Mouse (Mus musculus) megakaryocyte, embryonic 14.5 days (primary cell): ENCODE measurements around the gene Tnnt2. TPM values are rescaled to one million over a fixed set of nuclear protein-coding genes. Genes with fewer than 3 reads are reported as not detected.

Experiments
- H3K27me3 ChIP-seq: replicated peaks from 2 replicates; pipeline ENCODE3; 2012; ENCODE audit warnings: inconsistent platforms
- H3K36me3 ChIP-seq: replicated peaks from 2 replicates; pipeline ENCODE3; 2012; ENCODE audit warnings: low read length, inconsistent platforms, mixed read lengths
- H3K4me1 ChIP-seq: 2 replicates; pipeline ENCODE4 v1.6.1; 2012; ENCODE audit warnings: inconsistent platforms
- H3K4me3 ChIP-seq: replicated peaks from 2 replicates; pipeline ENCODE3; 2012; ENCODE audit warnings: moderate library complexity, mild to moderate bottlenecking, inconsistent platforms
- H3K9me3 ChIP-seq: 2 replicates; pipeline ENCODE4 v1.6.1; 2012; ENCODE audit warnings: inconsistent platforms
- FLI1 ChIP-seq: IDR thresholded peaks from 2 replicates; pipeline ENCODE4 v1.6.1; 2012; ENCODE audit warnings: low read length, inconsistent platforms, mixed read lengths
- GATA1 ChIP-seq: IDR thresholded peaks from 3 replicates; pipeline ENCODE4 v1.6.1; 2012; ENCODE audit warnings: mixed read lengths, low read length, inconsistent platforms, borderline replicate concordance
- polyA plus RNA-seq: library from polyadenylated mRNA; stranded (reverse); fragments of >175 nt; gene quantifications from 2 replicates; pipeline ENCODE4 v1.2.3, GENCODE M21; 2012; ENCODE audit warnings: low replicate concordance; ENCODE audit not compliant: insufficient read depth

Gene Tnnt2
- polyA plus RNA-seq = 0.59 TPM in 1 of 2 replicates, not detected in the other

DNA sequence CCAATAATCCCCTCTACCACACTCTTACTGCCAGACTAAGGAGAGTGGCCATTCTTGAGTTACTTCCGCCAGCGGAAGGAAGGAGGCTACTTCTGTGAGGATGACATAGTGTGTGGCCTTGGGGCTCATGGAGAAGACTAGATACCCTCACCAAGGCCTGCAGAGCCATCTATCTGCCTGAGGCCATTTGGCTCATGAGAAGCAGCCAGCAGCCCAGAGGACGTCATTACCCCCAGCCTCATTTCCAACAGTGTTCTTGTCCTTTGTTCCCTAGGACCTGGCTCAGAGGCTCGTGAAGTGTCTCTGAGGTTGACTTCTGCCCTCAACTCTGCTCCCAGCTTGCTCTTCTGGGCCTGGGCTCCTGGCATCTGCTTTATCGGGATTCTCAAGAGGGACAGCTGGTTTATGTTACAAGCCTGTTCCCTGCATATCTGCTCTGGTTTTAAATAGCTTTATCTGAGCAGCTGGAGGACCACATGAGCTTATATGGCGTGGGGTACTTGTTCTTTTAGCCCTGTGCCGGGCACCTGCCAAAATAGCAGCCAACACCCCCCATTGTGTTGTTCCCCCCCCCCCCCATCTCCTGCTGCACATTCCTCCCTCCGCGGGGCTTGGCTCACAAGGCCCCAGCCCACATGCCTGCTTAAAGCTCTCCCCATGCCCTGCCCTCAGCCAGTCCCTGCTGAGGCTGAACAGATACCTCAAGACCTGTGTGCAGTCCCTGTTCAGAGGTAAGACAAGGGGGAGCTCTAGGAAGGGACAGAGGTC, at the start of gene Tnnt2:
Gene Tnnt2, plus strand, starts transcription at position 639 of the 768 bp plus-strand sequence.
- Histone ChIP-seq H3K4me3 (no peak within 1 kb of the TSS), H3K27me3 (peaks cover 86% of the 10 kb centered on the region), H3K4me1 (peaks cover 19% of the 10 kb centered on the region), H3K9me3 (no peaks in the 10 kb centered on the region), H3K36me3 (no peaks in the 10 kb centered on the region)
- TF ChIP-seq GATA1 (no peak), FLI1 (no peak)

DNA sequence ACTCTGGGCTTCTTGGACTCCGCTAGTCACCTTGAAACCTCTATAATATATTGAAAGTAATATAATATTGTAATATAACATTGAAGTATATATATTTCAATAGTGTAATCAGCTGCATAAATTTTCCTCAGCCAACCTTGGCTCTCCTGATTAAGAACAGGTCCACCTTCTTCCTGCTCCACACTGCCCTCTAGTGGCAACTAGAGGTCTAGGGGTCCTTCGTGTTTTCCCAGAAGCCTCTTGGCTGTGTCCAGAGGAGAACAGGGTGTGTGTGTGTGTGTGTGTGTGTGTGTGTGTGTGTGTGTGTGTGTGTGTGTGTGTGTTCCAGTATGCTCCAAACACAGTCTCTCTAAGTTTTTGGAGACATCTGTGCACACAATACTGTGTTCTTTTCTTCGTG, 48.4 kb upstream of the Tnnt2 start:
- Histone ChIP-seq H3K9me3 (no peaks in the 10 kb centered on the region), H3K4me3 (no peak overlapping the region), H3K36me3 (no peaks in the 10 kb centered on the region), H3K4me1 (peaks cover 45% of the 10 kb centered on the region), H3K27me3 (peaks cover 26% of the 10 kb centered on the region)
- TF ChIP-seq FLI1 (no peak), GATA1 (no peak)

DNA sequence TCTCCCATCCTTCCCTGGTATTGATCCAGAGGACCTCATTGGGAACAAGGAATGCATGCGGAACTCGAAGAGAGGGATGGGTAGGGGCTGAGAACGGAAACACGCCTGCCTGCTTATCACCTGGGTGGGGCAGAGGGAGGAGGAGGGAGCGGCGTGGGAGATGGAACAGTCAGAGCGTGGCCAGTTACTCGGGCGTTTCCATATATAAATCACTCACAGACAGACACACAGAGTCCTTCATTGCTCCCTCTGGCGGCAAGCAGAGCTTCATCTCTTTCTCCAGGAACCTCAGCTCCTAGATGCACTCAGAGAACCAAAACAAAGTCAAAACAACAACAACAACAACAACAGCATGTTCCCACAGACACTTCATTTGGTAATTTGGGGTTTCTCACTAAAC, 47.4 kb upstream of the Tnnt2 start:
- peak overlapping the region; percentile 74 for H3K4me3 ChIP-seq
- peaks cover 46% of the 10 kb centered on the region for H3K4me1 ChIP-seq
- TF ChIP-seq FLI1 = no peak
- no peak for TF ChIP-seq GATA1
- H3K27me3 ChIP-seq = peaks cover 33% of the 10 kb centered on the region
- H3K9me3 ChIP-seq = no peaks in the 10 kb centered on the region
- H3K36me3 ChIP-seq = no peaks in the 10 kb centered on the region

GRCm38 (mm10) chr1:135789815-135790214, 46.3 kb upstream of the Tnnt2 start:
- H3K27me3 ChIP-seq = peaks cover 43% of the 10 kb centered on the region
- no peaks in the 10 kb centered on the region for H3K9me3 ChIP-seq
- peaks cover 50% of the 10 kb centered on the region for H3K4me1 ChIP-seq
- no peak overlapping the region for H3K4me3 ChIP-seq
- TF ChIP-seq FLI1 (no peak), GATA1 (no peak)
- H3K36me3 ChIP-seq = no peaks in the 10 kb centered on the region

- TF ChIP-seq FLI1 (no peak), GATA1 (no peak)
- Histone ChIP-seq H3K4me1 (peaks cover 56% of the 10 kb centered on the region), H3K4me3 (no peak overlapping the region), H3K27me3 (peaks cover 66% of the 10 kb centered on the region), H3K9me3 (no peaks in the 10 kb centered on the region), H3K36me3 (no peaks in the 10 kb centered on the region)
Measured at GRCm38 (mm10) chr1:135792143-135792939, 43.8 kb upstream of the Tnnt2 start.

- H3K36me3 ChIP-seq = no peaks in the 10 kb centered on the region
- TF ChIP-seq FLI1 = no peak
- no peak for TF ChIP-seq GATA1
- H3K9me3 ChIP-seq = no peaks in the 10 kb centered on the region
- H3K27me3 ChIP-seq = peaks cover 73% of the 10 kb centered on the region
- H3K4me3 ChIP-seq = peak overlapping the region; percentile 73
- H3K4me1 ChIP-seq = peaks cover 47% of the 10 kb centered on the region
Measured at GRCm38 (mm10) chr1:135793370-135794215, 42.6 kb upstream of the Tnnt2 start.

GRCm38 (mm10) chr1:135794216-135795134, 41.7 kb upstream of the Tnnt2 start:
- Histone ChIP-seq H3K4me3 (peak overlapping the region; percentile 4), H3K27me3 (peaks cover 81% of the 10 kb centered on the region)

DNA sequence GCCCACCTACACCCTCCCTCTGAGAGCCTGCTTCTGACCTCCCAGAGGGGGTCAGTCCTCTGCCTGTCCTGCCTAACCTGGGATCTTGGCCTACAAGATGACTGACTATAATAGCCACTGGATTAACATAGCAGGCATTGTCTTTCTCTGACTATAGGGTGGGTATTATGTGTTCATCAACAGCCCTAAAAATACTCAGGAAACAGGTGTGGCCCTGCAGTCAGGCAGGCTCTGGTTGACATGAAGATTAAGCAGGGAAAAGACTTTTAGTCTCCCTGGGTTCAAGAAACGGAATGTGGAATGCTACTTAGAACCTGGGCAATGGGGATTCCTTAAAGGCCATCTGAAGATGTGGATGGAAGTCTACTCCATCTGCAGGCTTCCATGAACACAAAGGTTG, 37.7 kb upstream of the Tnnt2 start:
- Histone ChIP-seq H3K4me1 (peaks cover 48% of the 10 kb centered on the region), H3K36me3 (no peaks in the 10 kb centered on the region), H3K4me3 (no peak overlapping the region), H3K9me3 (no peaks in the 10 kb centered on the region), H3K27me3 (peaks cover 79% of the 10 kb centered on the region)
- TF ChIP-seq GATA1 (no peak), FLI1 (no peak)

More at GRCm38 (mm10) chr1:135794216-135795134, 41.7 kb upstream of the Tnnt2 start:
- no peaks in the 10 kb centered on the region for H3K9me3 ChIP-seq
- no peaks in the 10 kb centered on the region for H3K36me3 ChIP-seq
- H3K4me1 ChIP-seq = peaks cover 49% of the 10 kb centered on the region
- TF ChIP-seq FLI1 (no peak), GATA1 (no peak)

GRCm38 (mm10) chr1:135799109-135799627, 37.0 kb upstream of the Tnnt2 start:
- Histone ChIP-seq H3K36me3 (no peaks in the 10 kb centered on the region), H3K9me3 (no peaks in the 10 kb centered on the region), H3K27me3 (peaks cover 80% of the 10 kb centered on the region), H3K4me3 (no peak overlapping the region), H3K4me1 (peaks cover 44% of the 10 kb centered on the region)
- TF ChIP-seq FLI1 (no peak), GATA1 (no peak)
